Mouse (Mus musculus) G1E (cell line): ENCODE measurements around the gene Apold1.

ENCODE experiments used
- CTCF ChIP-seq: IDR thresholded peaks from 2 replicates; pipeline ENCODE4 v1.5.1; 2012; ENCODE audit warnings: low read depth, low read length, inconsistent platforms, mixed read lengths
- TAL1 ChIP-seq: conservative IDR thresholded peaks from 2 replicates; pipeline ENCODE4 v1.6.1; 2012; ENCODE audit warnings: low read depth, low read length, inconsistent platforms, mixed read lengths

GRCm38 (mm10) chr6:135019564-135019963 is 38.0 kb downstream of the Apold1 start:
- TF ChIP-seq CTCF (no peak), TAL1 (no peak)
